Mouse (Mus musculus) CH12F3 (cell line): Measurements from ENCODE around the gene Sgca.

Experiments used
- in situ Hi-C: fragments of 300-500 bp; cut with MboI; formaldehyde crosslinking; loops from 2 replicates; pipeline ENCODE4 v1.14.3; 2020; ENCODE audit warnings: low sequenced_read_pairs

Sgca gene

GRCm38 (mm10) chr11:95001584-95002347, 25.6 kb upstream of the Sgca start:
- in situ Hi-C loops: no loop called here

- in situ Hi-C loops: no loop called here
Observed at GRCm38 (mm10) chr11:95001058-95001457, 24.9 kb upstream of the Sgca start.

GRCm38 (mm10) chr11:95000548-95000947, 24.4 kb upstream of the Sgca start:
- in situ Hi-C loops: no loop called here

GRCm38 (mm10) chr11:95000128-95000527, 24.0 kb upstream of the Sgca start:
- in situ Hi-C loops: no loop called here

DNA sequence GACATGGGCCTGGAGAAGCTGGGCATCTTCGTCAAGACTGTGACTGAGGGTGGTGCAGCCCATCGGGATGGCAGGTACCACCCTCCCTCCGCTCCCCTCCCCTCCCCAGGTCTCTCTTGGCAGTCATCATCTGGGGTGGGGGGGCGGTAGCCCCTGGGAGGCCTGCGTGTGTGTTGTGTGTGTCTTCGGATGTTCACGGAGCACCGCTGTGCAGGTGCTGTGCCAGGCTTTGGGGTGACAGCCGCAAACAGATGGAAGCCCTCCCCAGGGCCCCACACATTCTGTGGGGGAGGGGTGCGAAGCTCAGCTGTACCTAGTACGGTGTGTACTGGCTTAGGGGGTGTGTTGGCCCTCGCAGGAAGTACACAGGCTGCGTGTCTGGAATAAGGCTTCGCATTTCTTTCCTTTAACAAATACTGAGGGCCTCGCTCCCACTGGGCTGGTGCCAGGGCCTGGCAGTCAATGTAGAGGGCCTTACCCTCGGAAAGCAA, 22.0 kb upstream of the Sgca start:
- in situ Hi-C loops: no loop called here

GRCm38 (mm10) chr11:94997596-94997995, 21.5 kb upstream of the Sgca start:
- in situ Hi-C loops: no loop called here

DNA sequence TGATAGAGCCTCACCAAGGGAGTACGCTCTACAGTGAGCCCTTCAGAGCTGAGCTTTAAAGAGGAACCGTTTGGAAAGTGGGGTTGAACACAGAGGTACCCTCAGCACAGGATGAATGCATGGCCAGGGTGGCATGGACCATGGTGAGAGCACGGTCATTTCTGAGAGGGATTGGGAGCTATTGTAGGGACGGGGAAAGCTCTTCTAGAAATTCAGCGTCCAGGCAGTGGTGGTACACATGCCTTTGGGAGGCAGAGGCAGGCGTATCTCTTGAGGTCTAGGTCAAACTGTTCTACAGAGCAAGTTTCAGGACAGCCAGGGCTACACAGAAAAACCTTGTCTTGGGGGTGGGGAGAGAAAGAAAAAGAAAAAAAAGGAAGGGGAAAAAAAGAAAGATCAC, 20.9 kb upstream of the Sgca start:
- in situ Hi-C loops: no loop called here

DNA sequence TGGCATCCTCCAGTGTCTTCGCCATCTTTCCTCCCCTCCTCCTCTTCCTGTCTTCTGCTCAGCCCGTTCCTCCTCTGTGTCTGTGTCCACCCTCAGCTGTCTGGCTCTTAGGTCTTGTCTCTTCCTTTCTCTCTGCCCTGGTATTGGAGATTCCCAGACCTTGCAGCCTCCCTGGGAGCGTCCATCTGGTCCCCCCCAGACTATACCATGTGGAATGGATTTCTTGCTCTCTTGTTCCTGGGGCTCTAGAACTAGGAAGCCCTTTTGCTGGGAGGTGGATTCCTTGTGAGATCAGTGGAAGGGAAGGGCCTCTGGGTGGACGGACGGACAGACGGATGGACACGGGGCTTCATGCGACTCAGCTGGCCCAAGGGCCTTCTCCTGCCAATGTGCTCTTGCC, 20.0 kb upstream of the Sgca start:
- in situ Hi-C loops: no loop called here

GRCm38 (mm10) chr11:94994947-94995772, 19.0 kb upstream of the Sgca start:
- in situ Hi-C loops: no loop called here

DNA sequence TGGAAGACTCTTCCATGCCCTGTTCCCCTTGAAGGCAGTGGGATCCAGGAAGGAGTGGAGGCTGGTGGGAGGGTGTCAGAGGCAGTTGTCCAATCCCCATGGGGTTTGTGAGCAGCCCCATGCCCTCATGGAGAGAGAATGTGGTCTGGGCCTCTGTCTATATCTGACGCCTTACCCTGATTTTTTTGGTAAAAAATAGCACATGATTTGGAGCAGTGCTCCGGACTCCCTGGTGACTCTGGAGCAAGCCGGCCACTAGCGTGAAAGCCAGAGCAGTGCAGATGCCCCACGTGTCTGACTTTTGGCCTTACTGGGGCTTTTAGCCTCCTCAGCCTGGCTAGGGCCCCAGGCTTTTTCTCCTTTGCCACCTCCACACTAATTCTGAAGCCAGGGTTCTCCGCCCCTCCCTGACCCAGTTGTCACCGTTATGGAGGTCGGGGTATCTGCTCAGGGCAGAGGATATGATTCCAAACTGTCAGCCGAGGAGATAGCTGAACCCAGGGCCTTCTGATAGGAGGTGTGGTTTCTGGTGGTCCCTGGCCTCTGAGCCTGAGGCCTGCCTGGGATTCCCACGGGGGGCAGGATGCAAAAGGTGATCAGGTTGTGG, 18.2 kb upstream of the Sgca start:
- in situ Hi-C loops: no loop called here

GRCm38 (mm10) chr11:94992754-94993606, 16.9 kb upstream of the Sgca start:
- in situ Hi-C loops: no loop called here

GRCm38 (mm10) chr11:94992480-94992753, 16.3 kb upstream of the Sgca start:
- in situ Hi-C loops: no loop called here

DNA sequence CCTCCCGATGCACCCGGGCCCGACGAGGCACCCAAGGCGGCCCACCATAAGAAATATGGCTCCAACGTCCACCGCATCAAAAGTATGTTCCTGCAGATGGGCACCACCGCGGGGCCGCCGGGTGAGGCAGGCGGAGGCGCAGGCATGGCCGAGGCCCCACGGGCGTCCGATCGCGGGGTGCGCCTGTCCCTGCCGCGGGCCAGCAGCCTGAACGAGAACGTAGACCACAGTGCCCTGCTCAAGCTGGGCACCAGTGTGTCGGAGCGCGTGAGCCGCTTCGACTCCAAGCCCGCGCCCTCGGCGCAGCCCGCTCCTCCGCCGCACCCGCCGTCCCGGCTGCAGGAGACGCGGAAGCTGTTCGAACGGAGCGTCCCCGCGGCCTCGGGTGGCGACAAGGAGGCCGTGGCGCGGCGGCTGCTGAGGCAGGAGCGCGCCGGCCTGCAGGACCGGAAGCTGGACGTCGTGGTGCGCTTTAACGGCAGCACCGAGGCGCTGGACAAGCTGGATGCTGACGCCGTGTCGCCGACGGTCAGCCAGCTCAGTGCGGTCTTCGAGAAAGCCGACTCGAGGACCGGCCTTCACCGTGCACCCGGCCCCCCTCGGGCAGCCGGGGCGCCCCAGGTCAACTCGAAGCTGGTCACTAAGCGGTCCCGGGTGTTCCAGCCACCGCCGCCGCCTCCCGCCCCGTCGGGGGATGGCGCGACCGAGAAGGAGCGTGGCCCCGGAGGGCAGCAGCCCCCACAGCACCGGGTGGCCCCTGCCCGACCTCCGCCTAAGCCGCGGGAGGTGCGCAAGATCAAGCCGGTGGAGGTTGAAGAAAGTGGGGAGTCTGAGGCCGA, 15.7 kb upstream of the Sgca start:
- in situ Hi-C loops: no loop called here

GRCm38 (mm10) chr11:94990749-94991577, 14.8 kb upstream of the Sgca start, which contains the start of gene Ppp1r9b:
Ppp1r9b (plus strand) TSS chr11:94991035.
- in situ Hi-C loops: no loop called here

GRCm38 (mm10) chr11:94990102-94990748, 14.1 kb upstream of the Sgca start:
- in situ Hi-C loops: no loop called here

DNA sequence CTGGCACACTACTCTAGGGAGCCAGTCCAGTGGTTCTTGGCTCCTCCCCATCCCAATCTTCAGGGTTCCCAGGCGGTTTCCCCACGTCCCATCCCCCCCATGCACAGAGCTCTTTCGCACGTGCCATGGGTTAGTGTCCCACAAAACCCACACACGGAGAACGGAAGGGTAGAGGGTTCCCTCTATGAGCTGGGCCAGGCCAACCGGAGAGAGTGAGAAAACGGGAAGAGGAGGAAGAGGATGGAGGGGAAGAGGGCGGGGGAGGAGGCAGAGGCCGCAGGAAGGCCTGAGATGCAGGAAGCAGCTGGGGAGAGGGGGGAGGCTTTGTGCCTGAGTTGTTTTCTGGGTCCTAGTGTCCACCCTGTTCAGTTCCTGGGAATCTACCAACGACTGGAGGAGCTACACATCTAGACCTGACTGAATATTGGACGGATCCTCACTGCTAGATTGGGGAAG, 13.5 kb upstream of the Sgca start:
- in situ Hi-C loops: no loop called here

GRCm38 (mm10) chr11:94988780-94989561, 12.8 kb upstream of the Sgca start:
- in situ Hi-C loops: no loop called here

GRCm38 (mm10) chr11:94987851-94988250, 11.7 kb upstream of the Sgca start:
- in situ Hi-C loops: no loop called here
